Mouse (Mus musculus) embryonic facial prominence, embryonic 15.5 days (tissue): ENCODE data around the gene Slc31a2. TPM values are rescaled to one million over a fixed set of nuclear protein-coding genes. Genes with fewer than 3 reads are reported as not detected.
"Not testable (repeated sequence)": the region's sequence is repeated elsewhere in the genome, so short reads cannot be mapped to it uniquely, and the experiment has no call there.

ENCODE experiments used
- ATAC-seq: fragments of 200-750 bp; cut with Nextera tagmentation; 2 replicates; pipeline ENCODE4 v1.8.0; 2017; ENCODE audit warnings: low read depth, moderate TSS enrichment; ENCODE audit not compliant: insufficient number of reproducible peaks, low FRiP score, low TSS enrichment
- H3K27ac ChIP-seq: fragments of 300-500 bp; sonication (generic); replicated peaks from 2 replicates; pipeline ENCODE4 v1.5.1; 2015; ENCODE audit warnings: mild to moderate bottlenecking, inconsistent platforms
- H3K27me3 ChIP-seq: fragments of 300-500 bp; sonication (generic); 2 replicates; pipeline ENCODE4 v1.6.1; 2015; ENCODE audit warnings: inconsistent platforms
- H3K36me3 ChIP-seq: fragments of 300-500 bp; sonication (generic); 2 replicates; pipeline ENCODE4 v1.6.1; 2015; ENCODE audit warnings: mild to moderate bottlenecking, inconsistent platforms
- H3K4me1 ChIP-seq: fragments of 300-500 bp; sonication (generic); 2 replicates; pipeline ENCODE4 v1.6.1; 2015; ENCODE audit warnings: inconsistent platforms
- H3K4me2 ChIP-seq: fragments of 300-500 bp; sonication (generic); replicated peaks from 2 replicates; pipeline ENCODE4 v1.6.1; 2015; ENCODE audit warnings: mild to moderate bottlenecking, inconsistent platforms
- H3K4me3 ChIP-seq: fragments of 300-500 bp; sonication (generic); replicated peaks from 2 replicates; pipeline ENCODE4 v1.5.1; 2015; ENCODE audit warnings: mild to moderate bottlenecking, inconsistent platforms
- H3K9ac ChIP-seq: fragments of 300-500 bp; sonication (generic); 2 replicates; pipeline ENCODE4 v1.6.1; 2015; ENCODE audit warnings: inconsistent platforms
- H3K9me3 ChIP-seq: fragments of 300-500 bp; sonication (generic); replicated peaks from 2 replicates; pipeline ENCODE4 v1.6.1; 2016; ENCODE audit warnings: inconsistent platforms
- WGBS: fragments of 180-500 bp; shearing (Covaris S2); methylation state at CpG from one replicate; pipeline ENCODE4 v1.1.7; 2015; 5-methylcytosine and 5-hydroxymethylcytosine counted together
- polyA plus RNA-seq: library from polyadenylated mRNA; unstranded; fragments of >200 nt; fragmentation: Nextera tagmentation; extraction: Ambion mirVana; gene quantifications from 2 replicates; pipeline ENCODE4 v1.2.1, GENCODE M21; 2015

Gene Slc31a2
- polyA plus RNA-seq, 1 experiment from 2014 or later: 38.9 TPM

- Histone ChIP-seq H3K4me2 (no peak overlapping the region), H3K9me3 (no peaks in the 10 kb centered on the region), H3K27ac (no peak overlapping the region), H3K9ac (no peak overlapping the region), H3K4me1 (no peaks in the 10 kb centered on the region), H3K36me3 (no peaks in the 10 kb centered on the region), H3K27me3 (no peaks in the 10 kb centered on the region), H3K4me3 (no peak overlapping the region)
- ATAC-seq: no peak
- WGBS: 35% methylated on average over 7 of the region's 7 CpGs
Measured at GRCm38 (mm10) chr4:62263133-62263844, 927 bp downstream of the Slc31a2 start.

DNA sequence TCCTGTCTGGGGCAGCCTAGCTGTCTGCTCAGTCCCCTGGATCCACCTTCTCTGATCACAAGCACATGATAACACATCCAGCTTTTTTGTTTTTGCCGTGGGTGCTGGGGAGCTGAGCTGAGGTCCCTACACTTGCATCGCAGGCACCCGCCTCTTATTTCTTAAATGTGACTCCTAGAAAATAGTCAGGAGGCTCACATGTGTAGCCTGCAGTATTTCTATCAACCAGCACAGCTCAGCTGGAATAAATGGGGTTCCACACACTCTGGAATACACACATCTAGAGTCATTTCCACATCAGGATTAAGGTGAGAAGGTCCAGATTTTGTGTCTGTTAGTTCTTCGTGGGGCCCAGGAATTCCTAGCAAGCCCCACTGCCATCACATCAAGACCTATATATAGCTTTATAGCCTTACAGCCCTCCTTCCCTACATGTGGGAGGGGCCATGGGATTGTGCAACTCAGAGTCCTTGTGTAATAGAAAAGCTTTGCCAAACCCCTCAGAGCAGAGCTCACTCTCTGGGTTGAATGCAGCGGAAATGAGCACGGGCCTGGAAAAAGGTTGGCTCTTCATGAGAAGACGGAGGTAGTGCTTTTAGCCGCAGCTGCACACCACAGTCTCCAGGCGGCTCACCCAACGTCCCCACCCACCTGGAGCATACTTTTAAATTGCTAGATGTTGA, 2.9 kb downstream of the Slc31a2 start:
- 67% methylated on average over 10 of the region's 10 CpGs for WGBS
- Histone ChIP-seq H3K27me3 (no peaks in the 10 kb centered on the region), H3K4me3 (no peak overlapping the region), H3K27ac (no peak overlapping the region), H3K9ac (no peak overlapping the region), H3K36me3 (no peaks in the 10 kb centered on the region), H3K4me1 (no peaks in the 10 kb centered on the region), H3K4me2 (no peak overlapping the region), H3K9me3 (no peaks in the 10 kb centered on the region)
- ATAC-seq: 0 out of 2 replicates have a peak, but pooled peaks have one; percentile 47

DNA sequence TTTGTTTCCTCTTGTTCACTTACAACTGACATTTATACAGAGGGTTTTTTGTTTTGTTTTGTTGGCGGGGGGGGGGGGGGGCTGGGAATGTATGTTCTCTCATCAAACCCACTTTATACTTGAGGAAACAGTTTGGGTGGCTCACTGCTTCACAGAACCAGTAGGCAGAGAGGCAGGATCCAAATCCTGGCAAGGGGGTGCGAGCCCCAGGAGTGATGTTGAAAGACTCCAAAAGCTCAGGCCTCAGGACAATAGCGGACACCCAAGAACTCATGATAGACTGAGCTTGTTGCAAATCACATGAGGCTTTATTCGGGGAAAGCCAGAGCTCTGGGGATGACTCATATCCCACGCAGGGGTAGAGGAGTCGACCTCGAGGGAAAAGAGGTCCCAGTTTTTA, 3.7 kb downstream of the Slc31a2 start:
- not testable (repeated sequence) for ATAC-seq
- WGBS: 66% methylated on average over 7 of the region's 7 CpGs

DNA sequence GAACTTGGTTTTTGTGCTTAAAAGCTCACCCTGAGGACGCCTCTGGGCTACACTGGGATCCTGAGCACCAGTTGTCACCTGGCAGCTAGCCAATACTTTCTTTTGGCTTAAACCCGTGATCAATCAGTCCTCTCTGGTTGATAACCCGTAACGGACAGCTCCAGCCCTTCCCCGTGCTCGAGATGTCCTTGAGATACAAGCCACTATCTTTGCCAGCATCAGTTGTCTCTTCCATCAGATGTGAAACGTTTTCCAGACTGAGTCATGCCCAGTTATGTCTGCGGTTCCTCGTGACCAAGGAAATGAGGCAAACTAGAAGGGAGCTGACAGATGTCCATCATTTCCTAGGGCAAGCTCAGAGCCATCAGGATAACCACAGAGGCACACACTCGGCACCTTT, 4.7 kb downstream of the Slc31a2 start:
- Histone ChIP-seq H3K9ac (no peak overlapping the region), H3K27ac (no peak overlapping the region), H3K36me3 (no peaks in the 10 kb centered on the region), H3K4me2 (no peak overlapping the region), H3K27me3 (no peaks in the 10 kb centered on the region), H3K9me3 (no peaks in the 10 kb centered on the region), H3K4me3 (no peak overlapping the region), H3K4me1 (no peaks in the 10 kb centered on the region)
- no peak for ATAC-seq
- WGBS: 63% methylated on average over 10 of the region's 10 CpGs

More for the DNA sequence above, 3.7 kb downstream of the Slc31a2 start:
- not testable (repeated sequence) for H3K9me3 ChIP-seq, H3K27ac ChIP-seq, H3K4me2 ChIP-seq, H3K27me3 ChIP-seq, H3K9ac ChIP-seq, H3K4me3 ChIP-seq, H3K4me1 ChIP-seq, H3K36me3 ChIP-seq

DNA sequence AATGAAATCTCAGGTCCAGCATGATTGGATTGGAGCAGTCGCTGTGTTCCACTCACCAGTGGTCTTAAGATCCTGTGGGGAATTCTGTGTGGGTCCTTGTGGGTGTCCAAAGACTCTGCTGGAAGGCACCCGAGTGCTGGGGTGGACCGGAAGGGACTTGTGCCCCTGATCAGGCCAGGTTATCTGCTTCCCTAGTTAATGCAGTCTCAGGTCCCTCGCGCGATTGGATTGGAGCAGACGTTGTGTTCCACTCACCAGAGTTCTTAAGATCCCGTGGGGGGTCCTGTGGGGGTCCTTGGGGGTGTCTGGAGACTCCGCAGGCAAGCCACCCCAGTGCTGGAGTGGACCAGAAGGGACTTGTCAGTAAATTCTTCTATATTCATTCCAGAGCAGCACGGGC, 10.3 kb downstream of the Slc31a2 start:
- WGBS: 84% methylated on average over 10 of the region's 10 CpGs
- H3K4me2 ChIP-seq: no peak overlapping the region
- no peak for ATAC-seq

GRCm38 (mm10) chr4:62273916-62274315, 11.6 kb downstream of the Slc31a2 start:
- Histone ChIP-seq H3K4me1 (no peaks in the 10 kb centered on the region), H3K9me3 (no peaks in the 10 kb centered on the region), H3K4me2 (no peak overlapping the region), H3K4me3 (no peak overlapping the region), H3K9ac (no peak overlapping the region), H3K36me3 (no peaks in the 10 kb centered on the region), H3K27ac (no peak overlapping the region), H3K27me3 (no peaks in the 10 kb centered on the region)
- ATAC-seq: no peak
- 93% methylated on average over 10 of the region's 10 CpGs for WGBS

More for the DNA sequence above, 10.3 kb downstream of the Slc31a2 start:
- H3K27me3 ChIP-seq: no peaks in the 10 kb centered on the region
- no peaks in the 10 kb centered on the region for H3K4me1 ChIP-seq
- H3K9ac ChIP-seq: no peak overlapping the region
- no peaks in the 10 kb centered on the region for H3K9me3 ChIP-seq
- H3K36me3 ChIP-seq: no peaks in the 10 kb centered on the region
- H3K27ac ChIP-seq: no peak overlapping the region
- no peak overlapping the region for H3K4me3 ChIP-seq

- Histone ChIP-seq H3K4me2 (no peak overlapping the region), H3K27me3 (no peaks in the 10 kb centered on the region), H3K27ac (no peak overlapping the region), H3K4me3 (no peak overlapping the region), H3K9ac (no peak overlapping the region), H3K36me3 (no peaks in the 10 kb centered on the region), H3K4me1 (no peaks in the 10 kb centered on the region), H3K9me3 (no peaks in the 10 kb centered on the region)
- ATAC-seq: no peak
- WGBS: 16% methylated on average over 12 of the region's 12 CpGs
Measured at GRCm38 (mm10) chr4:62274841-62275536, 12.6 kb downstream of the Slc31a2 start.

DNA sequence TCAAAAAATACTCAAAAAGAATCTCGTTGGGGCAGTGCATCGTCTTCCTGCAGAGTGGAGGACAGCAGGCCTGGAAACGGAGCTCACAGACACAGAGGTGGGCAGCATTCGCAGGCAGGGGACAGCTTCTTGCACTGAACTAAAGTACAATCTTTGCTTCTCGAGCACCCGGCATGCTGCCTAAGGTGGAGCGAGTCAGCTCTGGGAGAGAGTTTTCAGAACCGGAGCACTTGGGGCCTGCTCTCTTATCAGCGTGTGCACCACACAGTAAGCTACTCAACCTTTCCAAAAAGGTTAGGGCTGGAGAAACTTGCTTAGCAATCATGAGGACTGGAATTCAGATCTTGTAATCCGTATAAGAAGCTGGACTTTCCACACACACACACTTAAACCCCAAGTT, 14.3 kb downstream of the Slc31a2 start:
- 78% methylated on average over 10 of the region's 10 CpGs for WGBS
- no peak overlapping the region for H3K4me3 ChIP-seq
- H3K27ac ChIP-seq: no peak overlapping the region
- H3K27me3 ChIP-seq: no peaks in the 10 kb centered on the region
- H3K4me1 ChIP-seq: no peaks in the 10 kb centered on the region
- no peak overlapping the region for H3K4me2 ChIP-seq
- H3K9ac ChIP-seq: no peak overlapping the region
- ATAC-seq: no peak
- H3K9me3 ChIP-seq: no peaks in the 10 kb centered on the region
- no peaks in the 10 kb centered on the region for H3K36me3 ChIP-seq

DNA sequence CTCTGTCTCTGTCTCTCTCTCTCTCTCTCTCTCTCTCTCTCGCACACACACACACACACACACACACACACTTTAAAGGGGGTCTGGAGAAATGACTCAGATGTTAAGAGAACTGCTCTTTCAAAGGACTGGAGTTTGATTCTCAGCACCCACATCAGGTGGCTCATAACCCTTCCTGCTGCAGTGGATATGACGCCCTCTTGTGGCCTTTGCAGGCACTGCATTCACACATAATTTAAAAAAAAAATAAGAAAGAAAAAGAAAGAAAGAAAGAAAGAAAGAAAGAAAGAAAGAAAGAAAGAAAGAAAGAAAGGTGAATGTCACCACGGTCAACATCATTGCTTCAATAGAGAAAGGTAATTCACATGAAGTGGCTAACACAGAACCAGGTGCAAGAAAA, 14.9 kb downstream of the Slc31a2 start:
- Histone ChIP-seq H3K4me2 (no peak overlapping the region), H3K27ac (no peak overlapping the region), H3K36me3 (no peaks in the 10 kb centered on the region), H3K9me3 (no peaks in the 10 kb centered on the region), H3K9ac (no peak overlapping the region), H3K4me3 (no peak overlapping the region), H3K4me1 (no peaks in the 10 kb centered on the region), H3K27me3 (no peaks in the 10 kb centered on the region)
- WGBS: 59% methylated on average over 3 of the region's 3 CpGs
- no peak for ATAC-seq

- Histone ChIP-seq H3K27me3 (no peaks in the 10 kb centered on the region), H3K27ac (no peak overlapping the region), H3K9me3 (no peaks in the 10 kb centered on the region), H3K4me2 (no peak overlapping the region), H3K36me3 (no peaks in the 10 kb centered on the region), H3K4me1 (no peaks in the 10 kb centered on the region), H3K9ac (no peak overlapping the region), H3K4me3 (no peak overlapping the region)
- no peak for ATAC-seq
- 79% methylated on average over 4 of the region's 4 CpGs for WGBS
Measured at GRCm38 (mm10) chr4:62278081-62278480, 15.7 kb downstream of the Slc31a2 start.

GRCm38 (mm10) chr4:62281319-62281718, 19.0 kb downstream of the Slc31a2 start:
- no peaks in the 10 kb centered on the region for H3K9me3 ChIP-seq
- no peaks in the 10 kb centered on the region for H3K27me3 ChIP-seq
- H3K9ac ChIP-seq: no peak overlapping the region
- H3K4me1 ChIP-seq: no peaks in the 10 kb centered on the region
- ATAC-seq: no peak
- no peaks in the 10 kb centered on the region for H3K36me3 ChIP-seq
- H3K27ac ChIP-seq: no peak overlapping the region
- H3K4me3 ChIP-seq: no peak overlapping the region
- WGBS: 56% methylated on average over 5 of the region's 5 CpGs
- no peak overlapping the region for H3K4me2 ChIP-seq
